Mouse (Mus musculus) neural tube, embryonic 13.5 days (tissue): ENCODE measurements around the gene Tmem88b. TPM values are rescaled to one million over a fixed set of nuclear protein-coding genes. Genes with fewer than 3 reads are reported as not detected.
A peak's percentile ranks its signal among the peaks of the same experiment; 100 is the strongest.

Experiments used
- ATAC-seq: fragments of 200-750 bp; cut with Nextera tagmentation; 2 replicates; pipeline ENCODE4 v1.8.0; 2017; ENCODE audit warnings: low read depth, mild to moderate bottlenecking, moderate TSS enrichment, moderate library complexity
- H3K27ac ChIP-seq: fragments of 300-500 bp; sonication (generic); replicated peaks from 2 replicates; pipeline ENCODE4 v1.5.1; 2015; ENCODE audit warnings: moderate library complexity, mild to moderate bottlenecking, inconsistent platforms
- H3K27me3 ChIP-seq: fragments of 300-500 bp; sonication (generic); 2 replicates; pipeline ENCODE4 v1.6.1; 2015; ENCODE audit warnings: mild to moderate bottlenecking, inconsistent platforms
- H3K36me3 ChIP-seq: fragments of 300-500 bp; sonication (generic); 2 replicates; pipeline ENCODE4 v1.6.1; 2015; ENCODE audit warnings: mild to moderate bottlenecking, inconsistent platforms
- H3K4me1 ChIP-seq: fragments of 300-500 bp; sonication (generic); replicated peaks from 2 replicates; pipeline ENCODE4 v1.6.1; 2015; ENCODE audit warnings: inconsistent platforms
- H3K4me2 ChIP-seq: fragments of 300-500 bp; sonication (generic); 2 replicates; pipeline ENCODE4 v1.6.1; 2015; ENCODE audit warnings: inconsistent platforms, mild to moderate bottlenecking, moderate library complexity
- H3K4me3 ChIP-seq: fragments of 300-500 bp; sonication (generic); 2 replicates; pipeline ENCODE4 v1.5.1; 2015; ENCODE audit warnings: mild to moderate bottlenecking, inconsistent platforms
- H3K9ac ChIP-seq: fragments of 300-500 bp; sonication (generic); 2 replicates; pipeline ENCODE4 v1.6.1; 2015; ENCODE audit warnings: moderate library complexity, mild to moderate bottlenecking, inconsistent platforms
- H3K9me3 ChIP-seq: fragments of 300-500 bp; sonication (generic); 2 replicates; pipeline ENCODE4 v1.6.1; 2016; ENCODE audit warnings: inconsistent platforms
- WGBS: fragments of 180-500 bp; shearing (Covaris S2); methylation state at CpG from one replicate; pipeline ENCODE4 v1.1.7; 2015; 5-methylcytosine and 5-hydroxymethylcytosine counted together
- polyA plus RNA-seq: library from polyadenylated mRNA; unstranded; fragments of >200 nt; fragmentation: Nextera tagmentation; extraction: Ambion mirVana; gene quantifications from 2 replicates; pipeline ENCODE4 v1.2.1, GENCODE M21; 2015

The Tmem88b gene
- polyA plus RNA-seq, 1 experiment from 2014 or later, result 0.49 TPM

DNA sequence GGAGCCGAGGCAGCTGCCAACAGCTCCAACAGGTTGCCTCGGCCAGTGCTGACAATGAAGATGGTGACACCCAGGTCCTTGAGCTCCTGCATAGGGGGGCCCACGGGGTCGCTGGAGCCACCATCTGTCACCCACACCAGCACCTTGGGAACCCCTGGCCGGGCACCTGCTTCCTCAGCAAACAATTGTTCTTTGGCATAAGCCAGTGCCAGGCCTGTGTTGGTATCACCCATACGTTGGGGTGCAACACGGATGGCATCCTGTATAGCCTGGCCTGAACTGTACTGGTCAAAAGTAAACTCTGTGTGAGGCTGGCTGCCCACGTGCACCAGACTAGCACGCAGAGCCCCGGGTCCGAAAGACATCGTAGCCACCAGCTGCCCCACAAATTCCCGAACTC lies 12.9 kb downstream of the Tmem88b start:
- H3K9ac ChIP-seq, result no peak overlapping the region
- no peaks in the 10 kb centered on the region for H3K36me3 ChIP-seq
- peaks cover 35% of the 10 kb centered on the region for H3K27me3 ChIP-seq
- H3K9me3 ChIP-seq, result no peaks in the 10 kb centered on the region
- H3K4me1 ChIP-seq, result peaks cover 42% of the 10 kb centered on the region
- whole genome bisulfite sequencing, result 87% methylated on average over 13 of the region's 13 CpGs
- H3K4me3 ChIP-seq, result 0 out of 2 replicates have a peak overlapping the region, but pooled peaks have one; percentile 42
- H3K27ac ChIP-seq, result no peak overlapping the region
- peak overlapping the region; percentile 66 for H3K4me2 ChIP-seq
- ATAC-seq, result no peak

- Histone ChIP-seq H3K36me3 (no peaks in the 10 kb centered on the region), H3K27me3 (peaks cover 35% of the 10 kb centered on the region), H3K4me3 (no peak overlapping the region), H3K9ac (no peak overlapping the region), H3K27ac (no peak overlapping the region), H3K4me2 (peak overlapping the region; percentile 66), H3K9me3 (no peaks in the 10 kb centered on the region), H3K4me1 (peaks cover 42% of the 10 kb centered on the region)
- WGBS, result 82% methylated on average over 2 of the region's 2 CpGs
- ATAC-seq, result no peak
Observed at GRCm38 (mm10) chr4:155771706-155772105, 14.0 kb downstream of the Tmem88b start.

DNA sequence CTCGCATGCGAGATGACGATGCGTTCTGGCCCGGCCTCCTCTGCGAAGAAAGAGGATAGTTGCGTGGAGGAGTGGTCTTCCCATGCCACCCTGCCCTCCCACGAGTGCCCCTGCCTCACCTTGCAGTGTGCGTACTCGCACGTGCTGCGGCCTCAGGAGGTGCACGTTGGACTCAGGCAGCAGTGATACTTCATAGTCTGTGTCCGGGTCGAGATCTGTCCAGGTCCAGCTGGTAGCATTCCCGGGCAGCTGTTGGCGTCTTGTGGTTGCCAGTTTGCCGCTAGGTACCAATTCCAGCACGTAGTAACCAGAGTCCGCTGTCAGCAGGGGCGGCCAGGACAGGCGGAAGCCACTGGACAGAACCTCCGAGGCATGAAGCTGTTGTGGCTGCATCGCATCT lies 15.0 kb downstream of the Tmem88b start:
- H3K27me3 ChIP-seq, result peaks cover 31% of the 10 kb centered on the region
- H3K36me3 ChIP-seq, result no peaks in the 10 kb centered on the region
- H3K4me3 ChIP-seq, result peak overlapping the region; percentile 46
- 43% methylated on average over 23 of the region's 24 CpGs for WGBS
- peaks cover 39% of the 10 kb centered on the region for H3K4me1 ChIP-seq
- no peak overlapping the region for H3K27ac ChIP-seq
- no peaks in the 10 kb centered on the region for H3K9me3 ChIP-seq
- H3K9ac ChIP-seq, result peak overlapping the region; percentile 81
- H3K4me2 ChIP-seq, result peak overlapping the region; percentile 66
- no peak for ATAC-seq

GRCm38 (mm10) chr4:155769880-155770512 lies 15.7 kb downstream of the Tmem88b start:
- peak overlapping the region; percentile 66 for H3K4me2 ChIP-seq
- H3K27ac ChIP-seq, result peak overlapping the region; percentile 49
- H3K4me3 ChIP-seq, result peak overlapping the region; percentile 46
- peaks cover 33% of the 10 kb centered on the region for H3K4me1 ChIP-seq
- no peaks in the 10 kb centered on the region for H3K36me3 ChIP-seq
- peaks cover 25% of the 10 kb centered on the region for H3K27me3 ChIP-seq
- H3K9ac ChIP-seq, result peak overlapping the region; percentile 81
- no peaks in the 10 kb centered on the region for H3K9me3 ChIP-seq
- WGBS, result under 1% methylated on average over 36 of the region's 39 CpGs
- peak; percentile 78 for ATAC-seq

GRCm38 (mm10) chr4:155769496-155769879 lies 16.2 kb downstream of the Tmem88b start:
- peak overlapping the region; percentile 66 for H3K4me2 ChIP-seq
- peaks cover 24% of the 10 kb centered on the region for H3K27me3 ChIP-seq
- 69% methylated on average over 5 of the region's 5 CpGs for WGBS
- ATAC-seq, result peak; percentile 2; the same call in 1 of the 2 replicates
- no peaks in the 10 kb centered on the region for H3K9me3 ChIP-seq
- H3K4me3 ChIP-seq, result peak overlapping the region; percentile 46
- H3K9ac ChIP-seq, result peak overlapping the region; percentile 81
- peaks cover 27% of the 10 kb centered on the region for H3K4me1 ChIP-seq
- peak overlapping the region; percentile 49 for H3K27ac ChIP-seq
- no peaks in the 10 kb centered on the region for H3K36me3 ChIP-seq

- no peak overlapping the region for H3K9ac ChIP-seq
- no peaks in the 10 kb centered on the region for H3K27me3 ChIP-seq
- 92% methylated on average over 3 of the region's 3 CpGs for WGBS
- H3K4me2 ChIP-seq, result no peak overlapping the region
- H3K4me1 ChIP-seq, result peaks cover 31% of the 10 kb centered on the region
- ATAC-seq, result no peak
- H3K4me3 ChIP-seq, result no peak overlapping the region
- no peaks in the 10 kb centered on the region for H3K9me3 ChIP-seq
- H3K36me3 ChIP-seq, result peaks cover 4% of the 10 kb centered on the region; the same call in 1 of the 2 replicates
- no peak overlapping the region for H3K27ac ChIP-seq
Observed at GRCm38 (mm10) chr4:155762357-155762756, 23.3 kb downstream of the Tmem88b start.

DNA sequence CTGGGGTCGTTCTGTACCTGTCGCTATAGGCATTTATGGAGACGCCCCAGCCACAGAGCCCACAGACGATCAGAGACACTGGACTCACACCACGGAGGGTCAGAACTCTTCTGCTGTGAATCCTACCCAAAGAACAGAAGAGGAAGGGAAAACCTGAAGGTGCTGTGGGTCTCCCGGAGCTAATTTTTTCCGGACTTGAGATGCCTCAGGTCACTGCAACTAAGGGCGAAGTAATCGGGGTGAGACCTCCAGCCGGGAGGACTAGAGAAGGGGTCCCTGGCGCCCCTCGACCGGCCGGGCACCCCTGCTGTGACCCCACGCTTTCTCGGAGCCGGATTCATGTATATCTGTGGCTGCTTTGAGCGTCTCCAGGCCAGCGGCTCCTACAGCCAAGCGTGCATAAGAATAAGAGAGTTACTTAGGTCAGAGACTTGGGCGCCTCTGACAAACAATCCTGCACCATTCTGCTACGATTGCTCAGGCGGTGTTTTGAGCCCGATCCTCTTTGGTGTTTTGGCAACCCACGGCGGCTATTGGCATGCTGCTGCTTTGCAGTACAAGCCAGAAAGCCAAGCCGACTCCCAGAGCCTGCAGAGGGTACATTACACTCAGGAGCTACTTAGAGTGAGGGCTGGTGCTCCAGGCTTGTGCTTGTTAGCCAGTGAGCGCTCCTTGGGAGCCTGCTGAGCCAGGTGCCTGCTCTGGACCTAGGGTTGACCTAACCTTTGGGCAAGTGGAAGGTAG lies 24.1 kb downstream of the Tmem88b start:
- Histone ChIP-seq H3K4me2 (peak overlapping the region; percentile 100), H3K36me3 (peaks cover 11% of the 10 kb centered on the region), H3K4me3 (peak overlapping the region; percentile 90), H3K27ac (0 out of 2 replicates have a peak overlapping the region, but pooled peaks have one; percentile 18), H3K27me3 (no peaks in the 10 kb centered on the region), H3K4me1 (peaks cover 31% of the 10 kb centered on the region), H3K9me3 (no peaks in the 10 kb centered on the region), H3K9ac (peak overlapping the region; percentile 81)
- peak; percentile 34; the same call in 1 of the 2 replicates for ATAC-seq
- 3% methylated on average over 28 of the region's 28 CpGs for WGBS

DNA sequence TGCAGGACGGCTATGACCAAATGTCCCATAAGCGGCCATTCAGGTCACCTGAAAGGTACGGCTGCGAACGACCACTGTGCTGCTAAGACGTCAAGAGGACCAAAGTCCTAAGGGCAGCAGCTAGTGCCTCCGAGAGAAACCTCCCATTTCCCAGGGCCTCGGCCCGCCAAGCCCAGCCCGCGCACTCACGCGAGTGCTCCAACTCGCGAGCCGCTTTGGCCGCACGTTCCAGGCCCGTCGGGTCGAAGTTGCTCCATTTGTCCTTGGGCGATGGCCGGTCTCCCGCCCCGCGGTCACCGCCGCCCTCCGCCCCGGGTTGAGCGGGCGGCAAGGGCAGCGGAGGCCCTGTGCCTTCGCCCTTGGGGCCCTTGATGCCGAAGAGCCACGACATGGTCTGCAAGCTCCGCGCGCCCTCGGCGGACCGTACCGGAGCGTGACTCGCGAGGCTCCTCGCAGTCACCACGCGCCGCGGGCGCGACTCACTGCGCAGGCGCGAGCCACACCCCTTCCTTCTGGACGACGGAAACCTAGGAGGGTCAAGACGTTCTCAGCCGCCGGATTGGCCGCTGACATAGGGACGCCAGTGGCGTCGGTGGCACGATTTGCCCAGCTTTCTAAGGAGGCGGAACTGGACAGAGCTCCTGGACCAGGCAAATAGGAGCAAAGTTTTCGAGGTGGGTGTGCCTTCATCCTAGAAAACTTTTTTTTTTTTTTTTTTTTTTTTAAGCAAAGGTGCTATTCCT lies 24.9 kb downstream of the Tmem88b start, which contains the start of gene Atad3a:
TSS of gene Atad3a (minus strand) at position 481 of the 743 bp plus-strand sequence.
- Histone ChIP-seq H3K4me2 (peak within 1 kb of the TSS; percentile 100), H3K27me3 (no peaks in the 10 kb centered on the region), H3K27ac (peak within 1 kb of the TSS; percentile 54; the same call in 1 of the 2 replicates), H3K9ac (peak within 1 kb of the TSS; percentile 82), H3K9me3 (no peaks in the 10 kb centered on the region), H3K36me3 (peaks cover 19% of the 10 kb centered on the region), H3K4me1 (peaks cover 31% of the 10 kb centered on the region), H3K4me3 (peak within 1 kb of the TSS; percentile 90)
- peak; percentile 94 for ATAC-seq
- under 1% methylated on average over 68 of the region's 68 CpGs for WGBS

DNA sequence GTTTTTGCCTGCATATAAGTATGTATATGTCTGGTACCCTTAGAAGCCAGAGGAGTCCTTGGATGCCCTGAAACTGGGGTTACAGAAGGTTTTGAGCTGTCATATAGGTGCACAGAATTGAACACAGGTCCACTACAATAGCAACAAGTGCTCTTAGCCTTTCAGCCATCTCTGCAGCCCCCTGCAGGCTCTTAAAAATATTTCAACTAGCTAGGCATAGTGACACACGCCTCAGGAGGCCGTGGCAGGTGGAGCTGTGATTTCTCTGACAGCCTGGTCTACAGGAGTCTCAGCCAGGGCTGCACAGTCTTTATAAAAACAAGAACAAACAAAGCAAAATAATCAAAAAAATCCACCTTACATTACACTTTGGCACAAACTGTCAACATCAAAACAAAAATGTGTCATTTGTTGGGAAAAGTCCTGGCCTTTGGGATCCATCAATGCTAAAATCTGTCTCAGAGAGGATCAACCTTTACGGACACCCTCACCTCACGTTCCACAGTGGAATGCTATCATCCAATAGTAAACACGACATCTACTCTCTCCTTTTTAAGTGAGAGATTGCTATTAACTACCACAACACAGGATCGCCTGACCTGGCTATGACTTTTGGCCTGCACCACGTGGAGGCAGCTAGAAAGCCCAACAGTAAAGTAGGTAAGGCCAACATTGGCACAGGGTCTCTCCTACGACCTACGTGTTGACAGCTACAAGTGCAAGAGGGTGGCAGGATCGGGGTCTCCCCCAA lies 25.6 kb downstream of the Tmem88b start:
- Histone ChIP-seq H3K9me3 (no peaks in the 10 kb centered on the region), H3K4me2 (peak overlapping the region; percentile 100), H3K27me3 (no peaks in the 10 kb centered on the region), H3K4me3 (peak overlapping the region; percentile 90), H3K36me3 (peaks cover 26% of the 10 kb centered on the region), H3K27ac (0 out of 2 replicates have a peak overlapping the region, but pooled peaks have one; percentile 54), H3K4me1 (peaks cover 31% of the 10 kb centered on the region), H3K9ac (peak overlapping the region; percentile 82)
- peak; percentile 49 for ATAC-seq
- WGBS, result 2% methylated on average over 10 of the region's 10 CpGs

GRCm38 (mm10) chr4:155757011-155757410 lies 28.7 kb downstream of the Tmem88b start:
- H3K4me1 ChIP-seq, result peaks cover 31% of the 10 kb centered on the region
- no peak overlapping the region for H3K27ac ChIP-seq
- no peak overlapping the region for H3K9ac ChIP-seq
- H3K27me3 ChIP-seq, result no peaks in the 10 kb centered on the region
- ATAC-seq, result no peak
- WGBS, result 94% methylated on average over 12 of the region's 12 CpGs
- peaks cover 55% of the 10 kb centered on the region for H3K36me3 ChIP-seq
- no peaks in the 10 kb centered on the region for H3K9me3 ChIP-seq
- no peak overlapping the region for H3K4me2 ChIP-seq
- H3K4me3 ChIP-seq, result no peak overlapping the region
